Mouse (Mus musculus) common myeloid progenitor, adult 5-6 weeks (primary cell): ENCODE data around the gene H2-Oa. TPM values are rescaled to one million over a fixed set of nuclear protein-coding genes. Genes with fewer than 3 reads are reported as not detected.

ENCODE experiments used
- ATAC-seq: replicated peaks from 2 replicates; pipeline ENCODE4 v1.8.0; 2016; ENCODE audit warnings: low read depth, mild to moderate bottlenecking, moderate TSS enrichment, inconsistent platforms; ENCODE audit not compliant: poor library complexity, severe bottlenecking
- total RNA-seq: library from RNA; stranded (forward); fragments of 200-1000, 187-1606 nt; gene quantifications from 2 replicates; pipeline ENCODE4 v1.2.3, GENCODE M21; 2017

Gene H2-Oa
- total RNA-seq, 1 experiment from 2014 or later = 10.5 TPM

- no peak for ATAC-seq
Observed at GRCm38 (mm10) chr17:34098709-34099479, 6.8 kb downstream of the H2-Oa start.

DNA sequence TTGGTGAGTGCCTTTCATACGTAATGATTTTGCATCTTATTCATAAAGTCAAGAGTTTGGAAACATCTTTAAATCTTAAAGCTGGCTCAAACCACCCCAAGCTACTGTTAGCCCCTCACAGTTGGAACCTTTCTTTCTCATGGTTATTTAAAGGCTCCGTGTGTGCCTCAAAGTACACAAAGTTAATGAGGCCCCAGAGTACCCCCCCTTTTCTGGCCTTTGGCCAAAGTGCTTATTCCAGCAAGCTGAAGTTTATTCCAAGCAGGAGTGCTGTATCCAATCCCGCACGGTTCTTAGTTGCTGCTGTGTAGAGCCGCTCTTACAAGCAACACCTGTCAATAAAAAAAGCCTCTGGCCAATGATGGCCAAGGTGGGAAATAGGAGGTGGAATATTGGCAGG is 7.4 kb downstream of the H2-Oa start:
- ATAC-seq = no peak

GRCm38 (mm10) chr17:34101185-34101584 is 9.0 kb downstream of the H2-Oa start:
- no peak for ATAC-seq

GRCm38 (mm10) chr17:34101604-34102032 is 9.5 kb downstream of the H2-Oa start:
- ATAC-seq = peak; percentile 82

- no peak for ATAC-seq
Observed at GRCm38 (mm10) chr17:34102831-34103230, 10.7 kb downstream of the H2-Oa start.

DNA sequence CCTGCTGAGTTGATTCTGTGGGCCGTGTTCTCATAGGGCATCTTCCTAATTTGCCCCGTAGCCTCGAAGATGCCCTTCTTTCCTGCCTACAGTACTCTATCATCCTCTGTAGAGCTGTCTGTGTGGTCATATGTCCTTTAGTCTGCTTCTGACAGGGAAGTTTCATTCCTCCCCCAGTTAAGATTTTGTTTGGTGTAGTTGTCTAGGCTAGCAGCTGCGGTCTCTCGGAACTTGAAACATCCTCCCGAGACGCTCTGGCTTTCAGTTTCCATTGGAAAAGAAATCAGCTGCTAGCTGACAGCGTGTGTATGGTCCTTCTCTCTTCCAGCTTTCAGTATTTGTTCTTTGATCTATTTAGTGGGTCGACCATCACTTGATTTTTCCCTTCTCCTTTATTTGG is 12.7 kb downstream of the H2-Oa start:
- ATAC-seq = no peak

DNA sequence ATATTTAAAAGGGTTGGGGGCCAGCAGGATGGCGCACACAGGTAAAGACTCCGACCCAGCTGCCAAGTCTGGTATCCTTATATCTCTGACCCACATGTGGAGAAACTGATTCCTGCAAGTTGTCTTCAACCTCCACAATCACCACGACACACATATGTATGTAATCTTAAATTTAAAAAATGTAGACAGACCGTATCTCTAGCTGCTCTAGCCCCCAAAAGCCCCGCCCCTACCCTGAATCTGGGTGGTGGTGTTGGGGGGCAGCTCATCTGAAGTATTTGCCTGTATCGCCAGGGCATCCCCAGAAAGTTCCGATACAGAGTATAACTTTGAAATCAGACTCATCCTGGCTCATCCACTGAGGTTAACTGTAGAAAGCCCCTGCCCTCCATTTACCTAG is 14.4 kb downstream of the H2-Oa start:
- no peak for ATAC-seq

GRCm38 (mm10) chr17:34107109-34107867 is 15.1 kb downstream of the H2-Oa start:
- no peak for ATAC-seq

- no peak for ATAC-seq
Observed at GRCm38 (mm10) chr17:34108460-34108859, 16.3 kb downstream of the H2-Oa start.

GRCm38 (mm10) chr17:34109038-34109805 is 17.1 kb downstream of the H2-Oa start:
- peak; percentile 36; the same call in 1 of the 2 replicates for ATAC-seq

DNA sequence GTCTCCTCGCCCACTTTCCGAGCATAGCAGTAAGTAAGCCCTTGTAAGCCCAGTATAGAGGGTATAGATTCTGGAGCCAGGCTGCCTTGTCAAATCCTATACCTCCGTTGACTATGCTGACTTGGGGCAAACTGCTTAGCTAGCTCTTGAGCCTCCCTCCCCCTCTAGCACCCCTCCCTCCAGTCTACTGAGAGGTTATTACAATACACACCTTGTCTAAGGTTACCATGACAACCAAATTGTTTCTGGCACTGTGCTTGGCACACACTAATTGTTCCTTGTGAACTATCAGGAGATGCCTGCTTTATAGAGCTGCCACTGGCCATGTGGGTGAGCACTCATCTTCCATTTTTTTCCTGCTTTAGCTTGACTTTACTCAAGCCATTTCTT is 17.7 kb downstream of the H2-Oa start:
- ATAC-seq = peak; percentile 13; the same call in 1 of the 2 replicates

DNA sequence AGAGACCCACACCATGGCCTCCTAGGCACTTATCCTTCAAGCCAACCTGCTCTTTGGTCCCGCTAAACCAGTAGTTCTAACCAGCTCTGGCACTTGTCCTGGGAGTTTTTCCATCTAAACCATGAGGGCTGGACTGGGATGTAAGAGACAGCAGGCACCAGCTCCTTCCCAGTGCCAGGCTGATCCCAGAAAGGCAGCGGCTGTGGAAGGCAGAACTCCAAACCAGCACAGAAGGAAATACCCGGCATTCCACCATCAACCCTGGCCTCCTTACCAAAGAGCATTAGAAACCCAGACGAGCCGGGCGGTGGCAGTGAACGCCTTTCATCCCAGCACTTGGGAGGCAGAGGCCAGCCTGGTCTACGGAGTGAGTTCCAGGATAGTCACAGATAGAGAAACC is 18.2 kb downstream of the H2-Oa start:
- ATAC-seq = no peak

DNA sequence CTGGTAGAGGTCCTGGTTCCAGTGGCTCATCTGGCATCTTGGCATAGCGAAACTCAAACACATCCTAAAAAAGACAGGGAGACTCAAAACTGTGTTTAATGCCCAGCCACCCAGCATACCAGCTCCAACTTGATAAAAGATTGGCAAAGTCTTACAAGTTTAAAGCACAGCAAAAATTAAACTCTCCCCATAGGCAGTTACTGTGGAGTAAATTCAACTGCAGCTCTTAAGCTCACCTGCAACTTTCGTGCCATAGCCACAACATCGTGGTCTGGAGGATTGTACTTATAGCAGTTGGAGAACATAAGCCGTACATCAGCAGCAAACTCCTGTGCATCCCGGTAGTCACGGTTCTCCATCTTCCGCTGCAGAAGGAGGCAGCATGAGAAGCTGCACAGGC is 22.0 kb downstream of the H2-Oa start:
- no peak for ATAC-seq

DNA sequence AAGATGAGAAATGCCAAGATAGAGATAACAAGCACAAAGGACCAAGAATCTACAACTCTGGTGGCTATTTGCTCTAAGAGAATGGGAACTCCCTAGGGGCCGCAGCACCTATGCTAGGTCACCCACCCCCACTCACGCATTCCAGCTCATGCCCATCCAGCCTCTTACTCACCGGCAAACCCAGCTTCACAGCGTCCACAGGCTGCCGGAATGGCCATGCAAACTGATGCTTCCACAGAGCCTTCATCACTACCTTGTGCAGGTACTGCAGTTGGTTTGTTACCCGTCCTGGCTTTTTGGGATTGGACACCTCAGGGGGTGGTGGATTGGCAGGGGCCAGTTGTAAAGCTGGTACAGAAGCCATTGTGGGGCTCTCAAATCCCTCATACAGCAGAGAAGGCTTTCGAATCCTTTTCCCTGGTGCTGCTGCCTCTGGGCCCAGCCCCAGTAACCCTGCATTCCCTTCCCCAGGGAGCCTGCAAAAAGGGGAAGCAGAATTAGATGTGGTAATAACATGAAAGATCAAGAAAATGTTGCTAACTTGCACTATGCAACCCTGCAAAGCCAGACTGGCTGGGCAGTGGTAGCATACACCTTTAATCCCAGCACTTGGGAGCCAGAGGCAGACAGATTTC is 24.7 kb downstream of the H2-Oa start:
- no peak for ATAC-seq

GRCm38 (mm10) chr17:34117421-34118112 is 25.4 kb downstream of the H2-Oa start:
- ATAC-seq = no peak

DNA sequence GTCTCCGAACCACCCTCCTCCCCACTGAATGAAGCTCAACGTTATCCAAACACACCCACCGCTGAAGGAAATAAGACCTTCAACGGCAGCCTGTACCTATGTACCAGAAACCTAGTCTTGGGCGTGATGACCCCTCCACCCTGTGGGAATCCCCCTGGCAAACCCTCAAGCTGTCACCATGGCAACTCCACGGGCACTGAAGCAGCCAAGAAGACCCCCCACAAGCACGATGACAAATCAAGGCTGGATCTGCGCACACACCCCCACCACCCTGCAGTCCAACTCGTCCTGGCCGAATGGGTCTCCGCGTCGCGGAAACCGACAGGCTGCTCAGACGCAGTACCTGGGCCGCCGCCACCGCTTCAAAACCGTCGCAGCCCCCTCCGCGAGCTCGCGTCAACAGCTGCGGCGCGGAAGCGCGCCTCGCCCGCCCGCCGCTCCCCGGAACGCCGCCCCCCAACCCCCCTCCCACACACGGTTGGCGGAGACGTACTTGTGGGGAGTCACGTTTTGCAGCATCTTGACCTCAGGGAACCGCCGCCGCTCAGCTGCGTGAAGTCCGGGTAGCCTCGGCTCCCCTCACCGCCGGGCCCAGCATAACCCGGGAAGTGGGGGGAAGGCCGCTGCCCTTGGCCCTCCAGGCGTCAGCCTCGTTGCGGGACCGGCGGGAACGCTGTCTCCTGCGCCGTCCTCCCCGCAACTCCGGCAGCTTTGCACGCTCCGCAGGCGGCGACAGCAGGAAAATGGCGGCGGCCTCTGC is 26.2 kb downstream of the H2-Oa start:
- ATAC-seq = no peak

GRCm38 (mm10) chr17:34118873-34119248 is 26.7 kb downstream of the H2-Oa start:
- ATAC-seq = no peak

GRCm38 (mm10) chr17:34119249-34120179 is 27.4 kb downstream of the H2-Oa start, which contains the start of gene H2-DMa:
TSS of gene H2-DMa (plus strand) at chr17:34119541.
- peak; percentile 47 for ATAC-seq
